Mouse (Mus musculus) intestine, embryonic 16.5 days (tissue): ENCODE data around the gene Rapgef4. TPM values are rescaled to one million over a fixed set of nuclear protein-coding genes. Genes with fewer than 3 reads are reported as not detected.
A peak's percentile ranks its signal among the peaks of the same experiment; 100 is the strongest.

Source experiments
- ATAC-seq: fragments of 200-750 bp; cut with Nextera tagmentation; 2 replicates; pipeline ENCODE4 v1.8.0; 2017; ENCODE audit warnings: moderate TSS enrichment, moderate library complexity
- H3K27ac ChIP-seq: fragments of 300-500 bp; sonication (generic); 2 replicates; pipeline ENCODE4 v1.5.1; 2014; ENCODE audit warnings: mild to moderate bottlenecking, low read length
- H3K27me3 ChIP-seq: fragments of 300-500 bp; sonication (generic); replicated peaks from 2 replicates; pipeline ENCODE4 v1.6.1; 2014; ENCODE audit warnings: low read length, control low read depth, mixed read lengths; ENCODE audit not compliant: control insufficient read depth, insufficient read depth
- H3K36me3 ChIP-seq: fragments of 300-500 bp; sonication (generic); 2 replicates; pipeline ENCODE4 v1.6.1; 2014; ENCODE audit warnings: low read length, control low read depth; ENCODE audit not compliant: control insufficient read depth, insufficient read depth
- H3K4me1 ChIP-seq: fragments of 300-500 bp; sonication (generic); 2 replicates; pipeline ENCODE4 v1.6.1; 2014; ENCODE audit warnings: low read length, control low read depth, mixed read lengths; ENCODE audit not compliant: control insufficient read depth, insufficient read depth
- H3K4me2 ChIP-seq: fragments of 300-500 bp; sonication (generic); 2 replicates; pipeline ENCODE4 v1.6.1; 2014; ENCODE audit warnings: low read depth, low read length, control low read depth
- H3K4me3 ChIP-seq: fragments of 300-500 bp; sonication (generic); 2 replicates; pipeline ENCODE4 v1.5.1; 2014; ENCODE audit warnings: mild to moderate bottlenecking, low read length
- H3K9ac ChIP-seq: fragments of 300-500 bp; sonication (generic); 2 replicates; pipeline ENCODE4 v1.6.1; 2014; ENCODE audit warnings: low read depth, low read length
- H3K9me3 ChIP-seq: fragments of 300-500 bp; sonication (generic); 2 replicates; pipeline ENCODE4 v1.6.1; 2016; ENCODE audit warnings: low read length, control low read depth; ENCODE audit not compliant: control insufficient read depth
- WGBS: fragments of 180-500 bp; shearing (Covaris S2); extraction: QIAGEN DNeasy Blood & Tissue Kit; methylation state at CpG from one replicate; pipeline ENCODE4 v1.1.7; 2014; 5-methylcytosine and 5-hydroxymethylcytosine counted together
- polyA plus RNA-seq: library from polyadenylated mRNA; unstranded; fragments of >200 nt; fragmentation: Nextera tagmentation; extraction: Ambion mirVana; gene quantifications from 2 replicates; pipeline ENCODE4 v1.2.1, GENCODE M21; 2015

Rapgef4 gene
- polyA plus RNA-seq, 1 experiment from 2014 or later: 2.8 TPM

DNA sequence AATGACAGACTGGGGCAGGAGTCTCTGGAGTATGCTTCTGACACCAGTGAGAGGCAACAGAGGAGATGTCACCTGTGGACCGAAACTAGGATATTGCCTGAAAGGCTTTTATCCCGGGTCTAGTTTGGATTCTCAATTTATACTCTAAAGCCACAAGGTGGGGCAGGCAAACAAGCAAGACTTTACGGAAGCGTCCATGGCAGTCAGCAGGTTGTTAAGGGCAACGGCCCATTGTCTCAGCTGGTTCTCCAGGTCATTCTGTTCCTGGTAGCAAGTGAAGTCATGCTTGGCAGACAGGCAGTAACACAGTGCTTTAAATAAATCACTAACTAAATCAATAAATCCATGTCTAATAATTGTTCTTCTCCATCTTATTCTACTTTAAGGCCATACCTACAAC is 24.6 kb upstream of the Rapgef4 start:
- H3K4me1 ChIP-seq: no peaks in the 10 kb centered on the region
- H3K27me3 ChIP-seq: no peaks in the 10 kb centered on the region
- no peak overlapping the region for H3K4me3 ChIP-seq
- no peak overlapping the region for H3K4me2 ChIP-seq
- 58% methylated on average over 5 of the region's 5 CpGs for WGBS
- no peaks in the 10 kb centered on the region for H3K9me3 ChIP-seq
- no peaks in the 10 kb centered on the region for H3K36me3 ChIP-seq
- no peak for ATAC-seq
- no peak overlapping the region for H3K9ac ChIP-seq
- H3K27ac ChIP-seq: no peak overlapping the region

- no peak overlapping the region for H3K9ac ChIP-seq
- ATAC-seq: no peak
- WGBS: 79% methylated on average over 1 of the region's 1 CpGs
- H3K4me3 ChIP-seq: no peak overlapping the region
- no peaks in the 10 kb centered on the region for H3K9me3 ChIP-seq
- H3K4me2 ChIP-seq: no peak overlapping the region
- H3K27me3 ChIP-seq: no peaks in the 10 kb centered on the region
- H3K36me3 ChIP-seq: no peaks in the 10 kb centered on the region
- no peaks in the 10 kb centered on the region for H3K4me1 ChIP-seq
- H3K27ac ChIP-seq: no peak overlapping the region
These were observed 23.1 kb upstream of the Rapgef4 start for GRCm38 (mm10) chr2:71957951-71958350.

GRCm38 (mm10) chr2:71958393-71958792 is 22.6 kb upstream of the Rapgef4 start:
- H3K27me3 ChIP-seq: no peaks in the 10 kb centered on the region
- no peaks in the 10 kb centered on the region for H3K9me3 ChIP-seq

GRCm38 (mm10) chr2:71964216-71964615 is 16.8 kb upstream of the Rapgef4 start:
- no peak overlapping the region for H3K27ac ChIP-seq
- ATAC-seq: no peak
- no peaks in the 10 kb centered on the region for H3K4me1 ChIP-seq
- WGBS: 51% methylated on average over 10 of the region's 10 CpGs
- H3K9me3 ChIP-seq: no peaks in the 10 kb centered on the region
- no peak overlapping the region for H3K9ac ChIP-seq
- H3K36me3 ChIP-seq: no peaks in the 10 kb centered on the region
- H3K4me2 ChIP-seq: no peak overlapping the region
- no peak overlapping the region for H3K4me3 ChIP-seq
- no peaks in the 10 kb centered on the region for H3K27me3 ChIP-seq

More at GRCm38 (mm10) chr2:71958393-71958792, 22.6 kb upstream of the Rapgef4 start:
- 72% methylated on average over 3 of the region's 3 CpGs for WGBS
- no peak overlapping the region for H3K27ac ChIP-seq
- H3K4me1 ChIP-seq: no peaks in the 10 kb centered on the region
- ATAC-seq: 0 out of 2 replicates have a peak, but pooled peaks have one; percentile 28
- no peaks in the 10 kb centered on the region for H3K36me3 ChIP-seq
- H3K4me2 ChIP-seq: no peak overlapping the region
- no peak overlapping the region for H3K9ac ChIP-seq
- H3K4me3 ChIP-seq: no peak overlapping the region

DNA sequence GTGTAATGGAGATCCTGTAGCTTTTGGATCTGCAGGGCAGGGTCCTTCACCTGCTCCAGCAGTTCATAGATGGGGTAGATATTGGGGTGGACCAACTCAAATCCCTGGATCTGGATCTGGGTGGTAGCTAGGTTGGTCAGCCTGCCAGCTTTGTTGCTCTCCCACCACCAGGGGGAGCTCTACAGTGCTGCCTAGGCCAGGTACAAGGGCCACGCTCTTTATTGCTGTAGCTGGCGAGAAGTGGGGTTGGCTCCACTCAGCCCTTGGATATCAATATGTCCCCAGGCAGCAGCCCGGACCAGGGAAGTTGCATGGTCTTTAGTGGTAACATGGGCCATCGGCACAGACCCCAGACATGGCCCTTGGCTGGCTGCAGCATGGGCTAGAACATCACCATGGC is 15.6 kb upstream of the Rapgef4 start:
- Histone ChIP-seq H3K4me3 (no peak overlapping the region), H3K9me3 (no peaks in the 10 kb centered on the region), H3K9ac (no peak overlapping the region), H3K4me1 (no peaks in the 10 kb centered on the region), H3K27ac (no peak overlapping the region), H3K4me2 (no peak overlapping the region), H3K27me3 (no peaks in the 10 kb centered on the region), H3K36me3 (no peaks in the 10 kb centered on the region)
- 85% methylated on average over 4 of the region's 4 CpGs for WGBS
- no peak for ATAC-seq

GRCm38 (mm10) chr2:71966737-71967136 is 14.3 kb upstream of the Rapgef4 start:
- H3K4me3 ChIP-seq: no peak overlapping the region
- peak; percentile 42; the same call in 1 of the 2 replicates for ATAC-seq
- H3K4me1 ChIP-seq: no peaks in the 10 kb centered on the region
- H3K4me2 ChIP-seq: no peak overlapping the region
- H3K9me3 ChIP-seq: no peaks in the 10 kb centered on the region
- no peak overlapping the region for H3K9ac ChIP-seq
- H3K36me3 ChIP-seq: no peaks in the 10 kb centered on the region
- H3K27me3 ChIP-seq: no peaks in the 10 kb centered on the region
- WGBS: 38% methylated on average over 4 of the region's 4 CpGs
- H3K27ac ChIP-seq: no peak overlapping the region

GRCm38 (mm10) chr2:71967855-71968254 is 13.2 kb upstream of the Rapgef4 start:
- Histone ChIP-seq H3K4me2 (no peak overlapping the region), H3K36me3 (no peaks in the 10 kb centered on the region), H3K9me3 (no peaks in the 10 kb centered on the region), H3K27ac (no peak overlapping the region), H3K27me3 (no peaks in the 10 kb centered on the region), H3K9ac (no peak overlapping the region), H3K4me1 (no peaks in the 10 kb centered on the region), H3K4me3 (no peak overlapping the region)
- no peak for ATAC-seq
- 76% methylated on average over 5 of the region's 5 CpGs for WGBS

DNA sequence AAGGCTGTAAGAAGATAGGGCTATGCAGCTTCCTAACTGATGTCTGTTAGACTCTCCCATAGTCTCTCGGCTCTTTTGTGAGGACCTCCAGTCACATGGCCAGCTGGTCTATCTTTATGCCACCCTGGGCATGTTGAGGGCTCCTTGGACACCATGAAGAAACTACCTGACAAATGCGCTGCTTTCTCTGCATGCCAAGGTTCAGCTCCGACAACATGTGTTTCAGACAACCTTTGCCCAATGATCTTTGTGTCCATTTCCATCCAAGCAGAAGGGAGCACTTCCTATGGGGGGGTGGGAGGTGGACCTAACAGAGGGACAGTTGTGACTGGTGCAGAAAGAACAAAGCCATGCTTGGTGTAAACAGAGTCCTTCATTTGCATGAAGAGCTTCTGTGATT is 7.4 kb upstream of the Rapgef4 start:
- Histone ChIP-seq H3K9ac (no peak overlapping the region), H3K4me1 (no peaks in the 10 kb centered on the region), H3K9me3 (no peaks in the 10 kb centered on the region), H3K4me2 (no peak overlapping the region), H3K27ac (no peak overlapping the region), H3K4me3 (no peak overlapping the region), H3K36me3 (no peaks in the 10 kb centered on the region), H3K27me3 (no peaks in the 10 kb centered on the region)
- ATAC-seq: no peak
- WGBS: 75% methylated on average over 3 of the region's 3 CpGs

DNA sequence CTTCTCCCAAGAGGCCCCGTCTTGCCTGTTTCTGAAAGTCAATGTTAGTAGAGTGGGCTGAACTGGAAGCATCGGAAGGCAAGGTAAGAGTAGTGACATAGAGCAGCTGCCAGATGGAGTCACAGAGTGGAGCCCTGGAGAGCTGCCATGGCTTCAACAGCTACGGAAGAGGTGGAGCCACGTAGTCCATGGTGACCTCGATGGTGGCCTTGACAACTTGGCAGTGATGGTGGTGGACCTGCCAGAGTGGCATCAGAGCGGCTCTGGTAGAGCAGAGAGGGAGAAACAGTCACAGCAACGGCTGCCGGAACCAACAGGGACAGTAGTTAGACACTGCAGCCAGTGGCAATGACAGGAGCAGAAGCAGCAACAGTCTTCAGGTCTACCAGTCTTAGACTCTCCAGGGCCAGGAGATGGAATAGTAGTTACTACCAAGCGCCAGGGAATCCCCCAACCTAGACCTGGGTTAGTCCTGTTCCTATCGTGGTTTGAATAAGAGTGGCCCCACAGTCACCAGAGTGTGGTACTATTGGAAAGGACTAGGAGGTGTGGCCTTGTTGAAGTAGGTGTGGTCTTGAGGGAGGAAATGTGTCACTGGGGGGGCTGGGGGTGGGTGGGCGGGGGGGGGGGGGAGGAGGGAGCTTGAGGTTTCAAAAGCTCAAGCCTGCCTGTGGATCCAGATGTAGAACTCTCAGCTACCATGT is 6.7 kb upstream of the Rapgef4 start:
- Histone ChIP-seq H3K9me3 (no peaks in the 10 kb centered on the region), H3K27me3 (no peaks in the 10 kb centered on the region), H3K4me1 (no peaks in the 10 kb centered on the region), H3K4me3 (no peak overlapping the region), H3K4me2 (no peak overlapping the region), H3K27ac (no peak overlapping the region), H3K9ac (no peak overlapping the region), H3K36me3 (no peaks in the 10 kb centered on the region)
- WGBS: 77% methylated on average over 10 of the region's 11 CpGs
- ATAC-seq: no peak

DNA sequence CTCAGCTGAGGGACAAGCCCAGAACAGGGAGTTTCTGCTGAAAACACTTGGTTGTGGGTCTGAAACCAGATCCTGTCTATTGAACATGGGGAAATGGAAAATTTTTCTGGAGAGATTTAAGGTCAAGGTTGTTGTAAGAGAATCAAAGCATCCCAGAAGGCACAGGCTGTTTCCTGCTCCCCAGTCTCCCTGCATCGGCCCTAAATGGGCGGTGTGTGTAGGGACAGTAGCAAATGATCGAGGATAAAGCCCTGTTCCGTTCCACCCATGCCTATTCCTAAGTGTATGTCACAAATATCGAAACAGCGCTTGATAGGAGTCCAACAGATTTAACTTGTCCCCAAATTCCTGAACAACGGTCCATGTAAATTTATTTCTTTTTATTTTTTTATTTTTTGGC is 1.1 kb upstream of the Rapgef4 start:
- H3K9ac ChIP-seq: no peak overlapping the region
- no peak overlapping the region for H3K4me3 ChIP-seq
- no peaks in the 10 kb centered on the region for H3K4me1 ChIP-seq
- 85% methylated on average over 7 of the region's 7 CpGs for WGBS
- H3K9me3 ChIP-seq: no peaks in the 10 kb centered on the region
- no peak overlapping the region for H3K4me2 ChIP-seq
- H3K36me3 ChIP-seq: no peaks in the 10 kb centered on the region
- no peak overlapping the region for H3K27ac ChIP-seq
- ATAC-seq: no peak
- no peaks in the 10 kb centered on the region; the same call in 1 of the 2 replicates for H3K27me3 ChIP-seq
